Mouse (Mus musculus) adrenal gland, postnatal 10 days (tissue): ENCODE results near the gene Zfr. TPM values are rescaled to one million over a fixed set of nuclear protein-coding genes. Genes with fewer than 3 reads are reported as not detected.
"Not testable (repeated sequence)": the region's sequence is repeated elsewhere in the genome, so short reads cannot be mapped to it uniquely, and the experiment has no call there.

ENCODE experiments used
- DNase-seq: peaks from one replicate; pipeline ENCODE4 v3.0.0; 2021; ENCODE audit warnings: mixed read lengths
- microRNA-seq: library from miRNA; unstranded; fragments of <30 nt; microRNA quantifications from one replicate; pipeline ENCODE4 v1.2.0, GENCODE M21; 2021
- total RNA-seq, 2 experiments: library from RNA; stranded (reverse); gene quantifications; 2 replicates each; pipeline ENCODE4 v1.2.3; 2021

The Zfr gene
- total RNA-seq, 2 experiments from 2014 or later, result 111 to 130 TPM

DNA sequence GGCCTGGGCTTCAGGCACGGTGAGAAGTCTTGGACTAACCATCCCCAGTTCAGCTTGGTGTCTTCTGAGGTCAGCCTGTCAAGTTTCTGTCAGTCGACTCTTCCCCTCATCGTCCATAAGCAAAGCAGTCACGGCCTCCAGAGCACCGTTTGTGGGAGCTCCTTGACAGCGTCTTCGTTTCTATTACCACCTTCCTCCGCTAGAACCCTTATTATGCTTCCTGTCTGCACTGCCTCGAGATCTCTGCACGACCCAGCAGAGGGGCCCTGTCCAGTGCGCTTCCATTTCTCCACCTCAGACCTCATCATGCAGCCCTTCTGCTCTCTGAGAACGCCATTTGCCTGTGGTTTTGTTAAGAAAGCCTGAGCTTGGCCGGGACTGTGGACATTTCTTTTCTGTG lies 99.2 kb downstream of the Zfr start:
- no peak for DNase-seq

DNA sequence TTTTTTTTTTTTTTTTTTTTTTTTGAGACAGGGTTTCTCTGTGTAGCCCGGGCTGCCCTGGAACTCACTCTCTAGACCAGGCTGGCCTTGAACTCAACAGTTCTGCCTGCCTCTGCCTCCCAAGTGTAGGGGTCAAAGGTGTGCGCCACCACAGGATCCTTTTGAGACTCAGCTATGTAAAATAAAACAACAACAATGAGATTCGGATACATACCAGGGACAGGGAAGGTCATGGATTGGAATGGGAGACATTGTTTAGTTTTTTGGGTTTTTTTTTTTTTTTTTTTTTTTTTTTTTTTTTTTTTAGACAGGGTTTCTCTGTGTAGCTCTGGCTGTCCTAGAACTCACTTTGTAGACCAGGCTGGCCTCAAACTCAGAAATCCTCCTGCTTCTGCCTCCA lies 99.7 kb downstream of the Zfr start:
- DNase-seq, result not testable (repeated sequence)

DNA sequence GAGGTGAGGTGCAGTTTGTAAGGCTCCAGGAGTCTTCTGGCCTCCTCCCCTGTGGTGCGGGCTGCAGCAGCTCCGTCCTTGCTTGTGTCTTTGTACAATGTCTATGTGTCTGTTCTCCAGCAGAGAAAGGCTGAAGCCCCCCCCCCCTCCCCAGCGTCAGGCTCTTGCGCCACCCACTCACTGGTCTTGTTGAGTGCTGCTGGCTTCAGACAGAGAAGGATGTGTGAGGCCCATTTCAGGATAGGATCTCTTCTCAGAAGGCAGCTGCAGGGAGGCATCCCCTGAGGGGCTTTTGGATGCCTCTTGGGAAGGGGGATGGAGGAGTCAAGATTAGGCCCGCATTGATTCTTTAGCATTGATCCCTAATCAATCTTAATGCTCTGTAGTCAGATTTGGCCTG lies 100.2 kb downstream of the Zfr start:
- no peak for DNase-seq

DNA sequence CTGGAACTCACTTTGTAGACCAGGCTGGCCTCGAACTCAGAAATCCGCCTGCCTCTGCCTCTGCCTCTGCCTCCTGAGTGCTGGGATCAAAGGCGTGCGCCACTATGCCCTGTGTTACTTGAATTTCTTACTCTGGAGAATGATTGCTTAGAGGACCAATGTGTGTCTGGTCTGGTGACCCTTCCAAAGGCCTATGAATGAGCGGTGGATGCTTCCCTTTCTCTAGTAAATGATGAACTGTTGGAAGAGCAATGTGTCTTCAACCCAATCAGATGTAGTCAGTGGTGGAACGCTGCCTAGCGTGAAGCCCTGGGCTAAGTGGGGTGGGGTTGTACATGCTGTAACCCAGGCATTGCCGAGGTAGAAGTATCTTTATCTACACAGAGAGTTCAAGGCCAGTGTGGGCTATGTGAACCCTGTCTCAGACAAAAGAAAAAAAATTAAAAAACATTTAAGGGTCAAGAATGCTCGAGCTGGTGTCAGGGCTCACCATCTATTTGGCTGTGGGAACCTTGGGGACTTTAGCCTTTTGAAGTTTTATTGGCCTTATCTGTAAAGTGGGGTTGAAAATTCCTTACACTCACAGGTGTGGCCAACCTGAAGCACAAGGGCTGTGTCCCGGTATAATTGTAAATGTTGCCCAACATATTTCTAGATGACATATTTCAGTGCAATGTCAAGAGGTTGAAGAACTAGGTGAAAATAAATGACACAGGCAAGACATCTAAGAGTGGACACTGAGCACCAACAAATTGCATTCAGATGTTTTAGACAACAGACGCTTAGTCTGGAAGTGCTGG lies 101.2 kb downstream of the Zfr start:
- DNase-seq, result no peak

DNA sequence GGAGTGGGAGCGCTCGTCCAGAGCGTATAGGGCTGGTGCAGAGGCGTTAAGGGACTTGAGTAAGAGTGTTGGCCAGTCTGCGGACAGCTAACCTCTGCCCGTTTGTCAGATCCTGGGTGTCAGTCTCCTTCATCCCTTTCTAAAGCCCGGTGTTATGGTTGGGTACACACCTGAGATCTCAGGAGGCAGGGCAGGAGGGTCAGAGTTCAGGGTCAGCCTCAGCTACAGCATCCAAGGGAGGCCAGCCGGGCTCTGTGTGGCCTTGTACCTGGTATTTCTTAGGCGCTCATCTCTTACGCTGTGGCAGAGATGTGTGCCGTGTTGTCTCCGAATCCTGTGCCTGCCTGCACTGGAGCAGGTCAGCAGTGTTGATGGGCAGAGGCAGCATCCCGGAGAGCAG lies 103.5 kb downstream of the Zfr start:
- DNase-seq, result no peak

DNA sequence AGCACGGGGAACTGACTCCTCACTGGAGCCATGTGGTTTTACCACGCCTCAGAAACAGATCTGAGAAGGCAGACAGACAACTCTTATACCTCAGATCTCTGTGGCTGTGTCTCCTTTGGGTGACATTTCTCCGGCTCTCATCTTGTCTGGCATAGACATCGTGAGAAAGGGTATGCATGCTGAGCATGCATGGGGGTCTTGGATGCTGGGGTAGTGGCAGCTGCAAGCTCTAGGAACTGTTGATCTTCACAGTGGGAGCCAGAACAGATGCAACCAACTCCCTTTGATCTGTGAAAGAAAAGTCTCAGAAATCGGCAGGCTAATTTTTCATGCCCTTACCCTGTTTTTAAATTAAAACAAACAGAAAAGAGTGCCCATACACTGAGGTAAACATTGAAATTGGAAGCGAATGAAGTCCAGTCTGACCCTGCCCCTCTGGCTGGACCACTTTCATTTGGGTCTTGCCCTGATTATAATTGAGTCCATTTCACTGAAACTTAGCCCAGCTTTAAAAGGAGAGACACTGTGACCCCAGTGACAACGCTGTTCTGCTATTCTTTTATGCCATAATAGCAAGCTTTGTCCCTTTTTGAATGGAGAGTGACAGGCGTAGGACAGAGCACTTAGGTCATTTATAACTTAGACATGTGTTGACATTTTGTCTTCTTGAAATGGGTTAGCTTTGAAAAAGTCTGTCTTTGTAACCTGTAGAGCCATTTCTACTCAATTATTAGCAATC lies 105.1 kb downstream of the Zfr start:
- DNase-seq, result no peak

DNA sequence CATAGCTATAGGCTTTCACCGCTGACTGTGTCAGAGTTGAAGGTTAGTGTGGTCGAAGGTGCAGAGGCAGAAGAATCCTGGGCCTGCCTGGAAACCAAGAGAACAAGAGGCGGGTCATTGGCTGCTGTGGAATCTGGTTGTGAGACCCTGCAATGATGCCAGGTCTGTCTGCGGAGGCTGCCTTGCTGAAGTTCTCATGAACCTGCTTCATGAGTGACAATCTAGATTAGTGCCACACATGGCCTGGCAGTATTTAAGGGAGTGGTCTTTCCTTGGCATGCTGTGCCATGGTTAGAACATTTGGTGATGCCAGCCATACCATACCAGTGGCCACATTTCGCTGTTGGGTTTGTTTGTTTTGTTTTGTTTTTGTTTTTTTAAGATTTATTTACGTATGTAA lies 105.8 kb downstream of the Zfr start:
- DNase-seq, result no peak

DNA sequence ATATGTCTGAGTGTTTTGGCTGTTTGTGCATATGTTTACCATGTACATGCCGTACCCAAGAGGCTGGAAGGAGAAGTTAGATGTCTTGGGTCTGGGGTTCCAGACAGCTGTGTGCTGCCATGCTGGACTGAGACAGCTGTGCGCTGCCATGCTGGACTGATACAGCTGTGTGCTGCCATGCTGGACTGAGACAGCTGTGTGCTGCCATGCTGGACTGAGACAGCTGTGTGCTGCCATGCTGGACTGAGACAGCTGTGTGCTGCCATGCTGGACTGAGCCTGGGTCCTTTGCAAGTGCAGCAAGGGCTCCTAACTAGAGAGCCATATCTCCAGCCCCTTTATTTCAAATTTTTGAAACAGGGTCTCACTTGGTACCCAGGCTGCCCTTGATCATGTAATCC lies 106.6 kb downstream of the Zfr start:
- DNase-seq, result no peak

DNA sequence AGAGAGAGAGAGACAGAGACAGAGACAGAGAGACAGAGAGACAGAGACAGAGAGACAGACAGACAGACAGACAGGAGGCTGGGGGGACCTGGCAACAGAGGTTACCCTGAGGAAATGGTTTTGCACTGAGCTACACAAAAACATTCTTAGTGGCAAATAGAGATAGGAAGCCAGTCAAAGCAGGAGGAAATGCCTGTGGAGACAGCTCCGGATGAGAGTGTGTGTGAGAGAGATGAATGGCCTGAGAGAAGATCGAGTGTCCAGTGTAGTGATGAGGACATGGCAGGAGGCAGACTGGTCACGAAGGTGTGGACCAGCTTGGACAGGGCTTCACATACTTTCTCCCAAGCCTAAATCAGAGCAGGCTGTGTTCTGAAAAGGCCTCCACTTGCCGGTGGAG lies 107.4 kb downstream of the Zfr start:
- no peak for DNase-seq

DNA sequence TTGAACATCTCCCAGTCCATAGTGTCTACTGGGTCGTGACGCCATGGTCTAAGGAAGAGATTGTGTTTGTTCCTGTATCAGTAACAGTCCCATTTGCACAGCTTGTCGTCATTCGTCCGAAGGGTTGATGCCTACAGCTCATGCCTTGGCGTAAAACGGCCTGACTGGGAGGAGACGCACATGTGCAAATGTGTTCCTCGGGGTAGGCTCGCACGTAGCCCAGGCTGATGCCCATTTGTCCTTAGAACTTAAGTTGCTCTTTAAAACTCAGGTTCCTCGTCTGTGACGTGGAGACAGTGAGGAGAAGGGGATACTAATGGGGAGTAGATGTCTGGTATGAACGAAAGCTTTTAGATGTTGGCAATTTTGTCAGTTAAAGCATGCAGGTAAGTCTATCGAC lies 109.3 kb downstream of the Zfr start:
- DNase-seq, result no peak

DNA sequence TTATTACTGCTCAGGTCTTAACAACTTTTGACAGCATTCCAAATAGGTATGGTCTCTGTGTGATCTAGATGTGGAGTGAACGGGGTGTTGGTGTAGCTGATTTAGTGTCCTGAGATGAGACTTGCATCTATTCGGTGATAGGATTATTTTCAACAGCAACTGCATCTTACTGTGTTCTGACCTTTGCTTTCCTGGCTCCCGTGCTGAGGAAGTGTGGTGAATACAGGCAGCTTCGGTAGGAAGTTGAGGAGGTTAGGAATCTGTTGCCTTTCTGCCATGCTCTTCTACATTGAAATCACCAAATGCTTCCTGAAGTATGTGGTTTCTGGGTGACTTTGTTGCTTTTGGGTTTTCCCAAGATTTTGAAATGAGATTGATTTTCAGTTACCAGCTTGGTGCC lies 109.7 kb downstream of the Zfr start:
- no peak for DNase-seq

DNA sequence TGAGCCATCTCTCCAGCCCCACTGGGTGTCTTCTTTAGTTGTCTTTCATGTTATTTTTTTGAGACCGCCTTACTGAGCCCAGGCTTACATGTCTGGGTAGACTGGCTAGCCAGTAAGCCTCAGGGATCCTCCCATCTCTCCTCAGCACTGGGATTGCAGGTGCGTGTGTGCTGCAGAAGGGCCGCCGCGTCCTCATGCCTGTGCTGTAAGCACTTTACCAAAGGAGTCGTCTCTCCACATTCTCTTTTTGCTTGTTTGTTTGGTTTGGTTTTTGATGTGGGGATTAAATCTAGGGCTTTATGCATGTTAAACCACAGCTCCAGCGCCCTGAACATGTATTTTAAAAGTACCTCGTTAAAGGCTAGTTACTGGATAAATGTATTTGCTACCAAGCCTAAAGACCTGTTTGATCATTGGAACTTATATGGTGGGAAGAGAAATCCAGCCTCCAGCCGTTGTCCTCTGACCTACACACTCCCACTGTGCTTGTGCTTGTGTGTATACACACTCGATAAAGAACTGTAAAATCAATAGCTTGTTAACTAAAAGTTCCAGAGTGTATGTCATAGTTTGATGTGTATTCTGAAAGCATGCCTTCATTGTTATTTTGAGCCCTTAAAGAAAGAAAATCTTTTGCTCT lies 112.1 kb downstream of the Zfr start:
- DNase-seq, result no peak

DNA sequence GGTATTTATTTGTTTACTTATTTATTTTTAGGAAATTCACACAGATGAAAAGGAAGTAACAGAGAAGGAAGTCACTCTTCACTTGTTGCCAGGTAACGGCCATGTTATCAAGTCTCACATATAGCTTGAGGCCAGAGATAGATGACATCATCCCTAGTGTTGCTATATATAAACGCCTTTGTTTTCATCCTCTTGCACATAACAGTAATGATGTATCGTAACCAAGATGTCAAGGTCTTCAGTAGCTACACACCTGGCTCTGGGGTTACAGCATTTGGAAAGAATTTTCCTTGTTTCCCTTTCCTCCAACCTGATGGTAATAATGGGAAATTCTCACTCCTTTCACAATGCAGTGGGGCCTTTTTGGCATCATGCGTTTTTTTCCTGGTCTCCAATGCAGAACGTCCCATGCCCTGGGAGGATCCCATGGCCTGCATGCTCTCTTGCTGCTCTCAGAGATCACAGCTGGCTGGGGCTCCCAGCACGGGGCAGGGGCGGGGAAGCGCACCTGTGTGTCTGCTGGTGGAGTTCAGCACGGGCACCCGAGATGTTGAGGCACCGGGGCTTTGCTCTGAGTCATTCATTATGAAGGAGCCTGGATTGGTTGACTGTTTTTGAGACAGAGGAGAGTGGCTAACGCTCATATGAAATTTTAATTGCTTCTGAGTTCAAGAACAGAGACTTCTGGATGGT lies 112.8 kb downstream of the Zfr start:
- no peak for DNase-seq

DNA sequence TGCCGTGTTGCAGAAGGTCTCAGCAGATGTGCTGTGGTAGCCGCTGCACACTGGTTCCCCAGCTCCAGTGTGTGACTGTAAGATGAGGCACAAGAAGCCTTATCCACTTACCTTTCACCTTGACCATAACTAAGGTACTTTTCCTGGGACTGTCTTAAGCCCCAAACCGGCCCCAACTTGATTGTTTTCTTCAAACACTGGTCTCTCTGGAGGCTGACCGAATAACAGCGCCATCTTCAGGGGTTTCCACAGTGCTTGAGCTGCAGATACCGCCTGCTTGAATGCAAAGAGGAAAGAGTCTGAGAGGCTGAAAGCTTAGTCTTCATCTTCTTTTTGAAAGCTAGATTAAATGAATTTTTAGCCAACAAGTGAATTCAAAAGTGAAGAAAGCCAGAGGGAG lies 113.8 kb downstream of the Zfr start:
- DNase-seq, result no peak

DNA sequence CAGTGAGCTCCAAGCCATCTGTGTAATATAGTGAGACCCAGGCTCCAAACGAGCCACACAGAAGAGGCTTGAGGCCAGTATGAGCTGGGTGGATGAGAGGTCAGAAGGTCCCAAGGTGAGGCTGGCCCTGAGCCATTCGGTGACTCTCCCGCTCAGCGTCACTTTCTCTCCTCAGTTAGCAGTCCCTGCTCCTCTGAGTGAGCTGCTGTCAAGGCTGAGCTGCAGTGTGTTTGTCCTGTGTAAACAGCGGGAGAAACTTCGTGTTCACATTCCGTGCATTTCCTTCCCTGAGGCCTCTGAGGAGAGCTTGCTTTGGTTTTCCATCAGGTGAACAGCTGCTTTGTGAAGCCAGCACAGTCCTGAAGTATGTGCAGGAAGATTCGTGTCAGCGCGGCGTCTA lies 114.8 kb downstream of the Zfr start:
- DNase-seq, result no peak

DNA sequence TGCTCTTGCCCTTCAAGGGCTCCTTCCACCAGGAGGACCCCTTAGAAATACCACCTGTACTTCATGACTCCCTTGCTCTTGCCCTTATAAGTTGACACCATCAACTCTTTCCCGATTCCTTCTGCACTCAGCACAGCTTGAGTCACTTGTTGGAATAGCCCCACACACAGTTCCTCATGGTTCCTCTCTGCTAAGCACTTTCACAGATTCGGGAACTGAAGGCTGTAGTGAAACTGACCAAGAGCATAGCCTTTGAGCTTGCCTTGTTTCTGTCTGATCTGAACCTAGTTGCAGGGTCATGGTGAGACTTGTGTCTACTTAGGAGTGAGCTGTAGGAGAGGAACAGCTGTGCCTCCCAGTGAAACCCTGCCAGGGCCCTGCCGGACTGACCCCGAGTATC lies 115.4 kb downstream of the Zfr start:
- DNase-seq, result no peak

Small RNA genes lying within 50 kb of the gene (microRNA-seq; reads per million reads assigned to microRNA genes)
- gene Mir1898, result not detected

Other genes starting within 250 kb of the Zfr start
- 10 to 100 TPM; 28.4 to 36.5 TPM for gene Npr3, start 210.5 kb upstream of the Zfr start, total RNA-seq
- gene Sub1, start 120.8 kb upstream of the Zfr start, total RNA-seq, result 100 to 1,000 TPM; 235 to 272 TPM
- gene Mtmr12, start 87.2 kb downstream of the Zfr start, total RNA-seq, result 10 to 100 TPM; 19.5 TPM
- 100 to 1,000 TPM in 1 of 2 experiments, 10 to 100 TPM in 1; 97.6 to 110 TPM for gene Golph3, start 203.6 kb downstream of the Zfr start, total RNA-seq
- gene 1810049J17Rik, start 204.1 kb downstream of the Zfr start, total RNA-seq, result 1 to 10 TPM in 1 of 2 experiments, under 1 TPM in 1; 0.66 to 1.2 TPM